Mouse (Mus musculus) myocyte (in vitro differentiated cells): ENCODE measurements around the gene Adamtsl4.

Experiments
- MAX ChIP-seq: IDR thresholded peaks from one replicate; pipeline ENCODE4 v1.6.1; 2011; ENCODE audit warnings: low read depth, mild to moderate bottlenecking, control low read depth
- MYOG ChIP-seq, 3 experiments: IDR thresholded peaks; one replicate each; pipeline ENCODE4 v1.6.1; 2011; ENCODE audit warnings: control low read depth in 2 of 3, low read depth in 2 of 3, mild to moderate bottlenecking in 2 of 3; ENCODE audit not compliant: insufficient read length in 2 of 3, control insufficient read depth in 1 of 3, insufficient read depth in 1 of 3
- POLR2A ChIP-seq: IDR thresholded peaks from one replicate; pipeline ENCODE4 v1.6.1; 2011; ENCODE audit warnings: low read depth, mild to moderate bottlenecking, control low read depth, moderate library complexity; ENCODE audit not compliant: insufficient read length
- REST ChIP-seq: IDR thresholded peaks from one replicate; pipeline ENCODE4 v1.6.1; 2011; ENCODE audit warnings: mild to moderate bottlenecking, control low read depth, moderate library complexity; ENCODE audit not compliant: insufficient read depth, insufficient read length
- TCF12 ChIP-seq: IDR thresholded peaks from one replicate; pipeline ENCODE4 v1.6.1; 2011; ENCODE audit warnings: mild to moderate bottlenecking, control low read depth; ENCODE audit not compliant: poor library complexity, insufficient read depth, severe bottlenecking
- TCF3 ChIP-seq: IDR thresholded peaks from one replicate; pipeline ENCODE4 v1.6.1; 2011; ENCODE audit warnings: low read depth, control low read depth; ENCODE audit not compliant: insufficient read length
- USF1 ChIP-seq: IDR thresholded peaks from one replicate; pipeline ENCODE4 v1.6.1; 2011; ENCODE audit warnings: low read depth, mild to moderate bottlenecking, control low read depth, moderate library complexity

DNA sequence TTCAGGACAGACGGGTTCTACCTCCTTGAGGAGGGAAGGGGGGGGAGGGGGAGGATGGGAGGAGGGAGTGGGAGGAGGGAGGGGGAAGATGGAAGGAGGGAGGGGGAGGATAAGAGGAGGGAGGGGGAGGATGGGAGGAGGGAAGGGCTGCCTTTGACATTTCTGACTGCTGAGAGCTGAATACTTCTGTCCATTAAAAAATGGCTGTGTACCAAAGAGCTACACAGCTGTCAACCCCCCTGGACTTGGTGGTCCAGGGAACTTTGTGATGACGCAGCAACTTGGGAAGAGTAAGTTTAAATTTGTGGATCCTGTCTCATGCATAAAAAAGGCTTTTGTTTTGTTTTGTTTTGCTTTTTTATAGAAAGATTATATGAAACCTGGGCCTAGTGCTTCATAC is 2.2 kb upstream of the Adamtsl4 start:
- TF ChIP-seq USF1 = no peak
- no peak for TF ChIP-seq POLR2A
- no peak for TF ChIP-seq REST
- no peak for TF ChIP-seq MAX
- no peak for TF ChIP-seq TCF12
- TF ChIP-seq MYOG (IDR thresholded peaks at IDR 0.05; ENCODE audit: control insufficient read depth in 1 of 3, insufficient read depth in 1 of 3, insufficient read length in 2 of 3, low read depth in 2 of 3) = no peak
- TF ChIP-seq TCF3 = no peak
